Mouse (Mus musculus) myocyte (in vitro differentiated cells): ENCODE measurements around the gene Cdc42bpa.

Source experiments
- POLR2AphosphoS2 ChIP-seq: IDR thresholded peaks from one replicate; pipeline ENCODE4 v1.6.1; 2011; ENCODE audit warnings: low read depth, control low read depth; ENCODE audit not compliant: insufficient read length
- TCF12 ChIP-seq: IDR thresholded peaks from one replicate; pipeline ENCODE4 v1.6.1; 2011; ENCODE audit warnings: mild to moderate bottlenecking, control low read depth; ENCODE audit not compliant: poor library complexity, insufficient read depth, severe bottlenecking

DNA sequence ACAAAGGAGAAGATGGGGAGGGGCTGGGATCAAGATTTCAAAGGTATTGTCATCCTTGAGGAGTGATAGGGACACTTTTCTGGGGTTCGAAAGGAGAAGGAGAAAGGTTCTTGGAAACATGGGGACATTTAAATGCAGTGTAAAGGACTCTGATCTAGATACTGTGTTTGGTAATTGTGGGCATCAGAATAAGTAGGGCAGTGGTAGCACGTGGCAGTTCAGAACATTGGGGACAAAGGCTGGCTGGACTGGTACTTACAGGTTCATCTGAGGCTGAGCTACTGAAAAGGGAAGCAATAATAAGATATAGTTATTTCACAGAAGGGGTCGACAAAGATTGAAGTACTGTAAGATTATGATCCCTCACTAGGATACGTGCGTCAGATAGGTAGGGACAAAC lies 63.2 kb downstream of the Cdc42bpa start:
- no peak for TF ChIP-seq TCF12
- no peak for TF ChIP-seq POLR2AphosphoS2
